Mouse (Mus musculus): ENCODE results near the gene Fam210b.

Fam210b gene

DNA sequence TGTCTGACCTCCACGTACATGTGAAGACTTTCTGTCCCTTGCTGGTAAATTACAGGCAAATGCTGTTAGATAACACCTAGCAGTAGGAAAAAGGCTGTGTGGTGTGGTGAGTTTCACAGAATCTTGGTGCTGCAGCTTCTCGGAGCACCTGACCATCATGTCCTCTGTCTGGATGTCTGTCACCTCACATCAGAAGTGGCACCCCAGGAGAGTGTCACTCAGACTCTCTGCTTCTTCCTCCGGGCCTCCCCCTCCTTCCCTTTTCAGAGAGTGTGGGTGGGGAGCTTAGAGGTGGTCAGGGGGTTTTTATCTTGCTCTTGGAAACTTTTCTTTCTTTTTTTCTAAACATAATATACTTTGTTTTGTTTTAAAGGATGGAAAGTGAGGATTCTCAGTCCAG, 59.6 kb downstream of the Fam210b start:
- no peak for DNase-seq (ENCODE audit: low spot score)

Data from lung, postnatal 25 days (tissue).